Mouse (Mus musculus) mesoderm, embryonic 11.5 days (tissue): ENCODE results near the gene Ripk1.
A peak's percentile ranks its signal among the peaks of the same experiment; 100 is the strongest.

Experiments used
- DNase-seq: peaks from one replicate; pipeline ENCODE4 v3.0.0-alpha.2; 2012; ENCODE audit warnings: low read depth, low spot score

Gene Ripk1

GRCm38 (mm10) chr13:34002058-34003006, at the start of gene Ripk1, which contains the start of gene Serpinb6a:
TSS of gene Ripk1 (plus strand) at chr13:34002363.
TSS of gene Serpinb6a (minus strand) at chr13:34002794.
- DNase-seq = peak; percentile 89

GRCm38 (mm10) chr13:33952947-33953346, 49.2 kb upstream of the Ripk1 start:
- DNase-seq = no peak

GRCm38 (mm10) chr13:33956571-33957421, 45.4 kb upstream of the Ripk1 start:
- DNase-seq = peak; percentile 47

- no peak for DNase-seq
Measured at GRCm38 (mm10) chr13:33959771-33960170, 42.4 kb upstream of the Ripk1 start.

GRCm38 (mm10) chr13:33964206-33965046, 37.7 kb upstream of the Ripk1 start, which contains the start of gene Nqo2:
TSS of gene Nqo2 (plus strand) at chr13:33964687.
- peak; percentile 82 for DNase-seq

GRCm38 (mm10) chr13:33965056-33966024, 36.8 kb upstream of the Ripk1 start:
- peak; percentile 8 for DNase-seq

- DNase-seq = no peak
Measured at GRCm38 (mm10) chr13:33966025-33966412, 36.1 kb upstream of the Ripk1 start.

- no peak for DNase-seq
Measured at GRCm38 (mm10) chr13:33966574-33966973, 35.6 kb upstream of the Ripk1 start.

- no peak for DNase-seq
Measured at GRCm38 (mm10) chr13:33989625-33990024, 12.5 kb upstream of the Ripk1 start.

GRCm38 (mm10) chr13:33995197-33995596, 7.0 kb upstream of the Ripk1 start:
- DNase-seq = peak; percentile 84

GRCm38 (mm10) chr13:34003058-34003457, 895 bp downstream of the Ripk1 start:
- no peak for DNase-seq

GRCm38 (mm10) chr13:34007234-34007633, 5.1 kb downstream of the Ripk1 start:
- DNase-seq = no peak

GRCm38 (mm10) chr13:34016927-34017569, 14.9 kb downstream of the Ripk1 start:
- DNase-seq = no peak

- DNase-seq = no peak
Measured at GRCm38 (mm10) chr13:34018521-34018920, 16.4 kb downstream of the Ripk1 start.

- no peak for DNase-seq
Measured at GRCm38 (mm10) chr13:34021998-34022397, 19.8 kb downstream of the Ripk1 start.

GRCm38 (mm10) chr13:34032041-34032440, 29.9 kb downstream of the Ripk1 start:
- no peak for DNase-seq

- DNase-seq = no peak
Measured at GRCm38 (mm10) chr13:34035424-34035823, 33.3 kb downstream of the Ripk1 start.

GRCm38 (mm10) chr13:34036726-34037125, 34.6 kb downstream of the Ripk1 start:
- no peak for DNase-seq
